Mouse (Mus musculus) forebrain, embryonic 14.5 days (tissue): Measurements from ENCODE around the gene Cd63. TPM values are rescaled to one million over a fixed set of nuclear protein-coding genes. Genes with fewer than 3 reads are reported as not detected.

ENCODE experiments used
- ATAC-seq: fragments of 200-750 bp; cut with Nextera tagmentation; 2 replicates; pipeline ENCODE4 v1.8.0; 2017; ENCODE audit warnings: mild to moderate bottlenecking, moderate library complexity
- DNase-seq: peaks from one replicate; pipeline ENCODE4 v3.0.0-alpha.2; 2015; ENCODE audit warnings: low spot score
- H3K27ac ChIP-seq: fragments of 300-500 bp; sonication (generic); 2 replicates; pipeline ENCODE4 v1.5.1; 2014; ENCODE audit warnings: low read depth, mild to moderate bottlenecking, control low read depth, low read length, moderate library complexity
- H3K27me3 ChIP-seq: fragments of 300-500 bp; sonication (generic); replicated peaks from 2 replicates; pipeline ENCODE4 v1.6.1; 2014; ENCODE audit warnings: low read length, control low read depth, mixed read lengths; ENCODE audit not compliant: control insufficient read depth, insufficient read depth
- H3K36me3 ChIP-seq: fragments of 300-500 bp; sonication (generic); 2 replicates; pipeline ENCODE4 v1.6.1; 2014; ENCODE audit warnings: low read length, control low read depth; ENCODE audit not compliant: control insufficient read depth, insufficient read depth
- H3K4me1 ChIP-seq: fragments of 300-500 bp; sonication (generic); 2 replicates; pipeline ENCODE4 v1.6.1; 2014; ENCODE audit warnings: antibody characterized with exemption, low read length, control low read depth; ENCODE audit not compliant: control insufficient read depth, insufficient read depth
- H3K4me2 ChIP-seq: fragments of 300-500 bp; sonication (generic); 2 replicates; pipeline ENCODE4 v1.6.1; 2014; ENCODE audit warnings: mild to moderate bottlenecking, control low read depth, low read length
- H3K4me3 ChIP-seq: fragments of 300-500 bp; sonication (generic); 2 replicates; pipeline ENCODE4 v1.5.1; 2014; ENCODE audit warnings: low read depth, low read length, control low read depth
- H3K9ac ChIP-seq: fragments of 300-500 bp; sonication (generic); 2 replicates; pipeline ENCODE4 v1.6.1; 2014; ENCODE audit warnings: mild to moderate bottlenecking, low read length, control low read depth, moderate library complexity
- H3K9me3 ChIP-seq: fragments of 300-500 bp; sonication (generic); replicated peaks from 2 replicates; pipeline ENCODE4 v1.6.1; 2016; ENCODE audit warnings: low read length, control low read depth, mixed read lengths; ENCODE audit not compliant: control insufficient read depth
- WGBS: fragments of 180-500 bp; shearing (Covaris S2); extraction: QIAGEN DNeasy Blood & Tissue Kit; methylation state at CpG from one replicate; pipeline ENCODE4 v1.1.7; 2014; 5-methylcytosine and 5-hydroxymethylcytosine counted together
- polyA plus RNA-seq: library from polyadenylated mRNA; unstranded; fragments of >200 nt; fragmentation: Nextera tagmentation; extraction: Ambion mirVana; gene quantifications from 2 replicates; pipeline ENCODE4 v1.2.1, GENCODE M21; 2014

The Cd63 gene
- polyA plus RNA-seq, 1 experiment from 2014 or later: 122 TPM

- Histone ChIP-seq H3K9me3 (no peaks in the 10 kb centered on the region), H3K9ac (no peak overlapping the region), H3K4me1 (peaks cover 15% of the 10 kb centered on the region), H3K27ac (no peak overlapping the region), H3K36me3 (peaks cover 13% of the 10 kb centered on the region; the same call in 1 of the 2 replicates), H3K4me2 (no peak overlapping the region), H3K27me3 (no peaks in the 10 kb centered on the region), H3K4me3 (no peak overlapping the region)
- no peak for ATAC-seq
- no peak for DNase-seq
- 79% methylated on average over 7 of the region's 7 CpGs for WGBS
Observed at GRCm38 (mm10) chr10:128919966-128920365, 19.2 kb downstream of the Cd63 start.

GRCm38 (mm10) chr10:128920736-128921161, 20.0 kb downstream of the Cd63 start:
- 74% methylated on average over 3 of the region's 3 CpGs for WGBS
- DNase-seq: no peak

GRCm38 (mm10) chr10:128921251-128921650, 20.5 kb downstream of the Cd63 start:
- H3K9me3 ChIP-seq: no peaks in the 10 kb centered on the region
- DNase-seq (no peak), ATAC-seq (no peak)
- peaks cover 13% of the 10 kb centered on the region; the same call in 1 of the 2 replicates for H3K36me3 ChIP-seq
- H3K27ac ChIP-seq: no peak overlapping the region
- no peaks in the 10 kb centered on the region for H3K27me3 ChIP-seq
- H3K4me1 ChIP-seq: peaks cover 15% of the 10 kb centered on the region
- no peak overlapping the region for H3K9ac ChIP-seq
- H3K4me3 ChIP-seq: no peak overlapping the region
- no peak overlapping the region for H3K4me2 ChIP-seq
- 92% methylated on average over 1 of the region's 1 CpGs for WGBS

More at GRCm38 (mm10) chr10:128920736-128921161, 20.0 kb downstream of the Cd63 start:
- H3K4me3 ChIP-seq: no peak overlapping the region
- H3K4me1 ChIP-seq: peaks cover 15% of the 10 kb centered on the region
- H3K9me3 ChIP-seq: no peaks in the 10 kb centered on the region
- H3K27me3 ChIP-seq: no peaks in the 10 kb centered on the region
- H3K4me2 ChIP-seq: no peak overlapping the region
- H3K9ac ChIP-seq: no peak overlapping the region
- no peak for ATAC-seq
- H3K36me3 ChIP-seq: peaks cover 13% of the 10 kb centered on the region; the same call in 1 of the 2 replicates
- H3K27ac ChIP-seq: no peak overlapping the region

DNA sequence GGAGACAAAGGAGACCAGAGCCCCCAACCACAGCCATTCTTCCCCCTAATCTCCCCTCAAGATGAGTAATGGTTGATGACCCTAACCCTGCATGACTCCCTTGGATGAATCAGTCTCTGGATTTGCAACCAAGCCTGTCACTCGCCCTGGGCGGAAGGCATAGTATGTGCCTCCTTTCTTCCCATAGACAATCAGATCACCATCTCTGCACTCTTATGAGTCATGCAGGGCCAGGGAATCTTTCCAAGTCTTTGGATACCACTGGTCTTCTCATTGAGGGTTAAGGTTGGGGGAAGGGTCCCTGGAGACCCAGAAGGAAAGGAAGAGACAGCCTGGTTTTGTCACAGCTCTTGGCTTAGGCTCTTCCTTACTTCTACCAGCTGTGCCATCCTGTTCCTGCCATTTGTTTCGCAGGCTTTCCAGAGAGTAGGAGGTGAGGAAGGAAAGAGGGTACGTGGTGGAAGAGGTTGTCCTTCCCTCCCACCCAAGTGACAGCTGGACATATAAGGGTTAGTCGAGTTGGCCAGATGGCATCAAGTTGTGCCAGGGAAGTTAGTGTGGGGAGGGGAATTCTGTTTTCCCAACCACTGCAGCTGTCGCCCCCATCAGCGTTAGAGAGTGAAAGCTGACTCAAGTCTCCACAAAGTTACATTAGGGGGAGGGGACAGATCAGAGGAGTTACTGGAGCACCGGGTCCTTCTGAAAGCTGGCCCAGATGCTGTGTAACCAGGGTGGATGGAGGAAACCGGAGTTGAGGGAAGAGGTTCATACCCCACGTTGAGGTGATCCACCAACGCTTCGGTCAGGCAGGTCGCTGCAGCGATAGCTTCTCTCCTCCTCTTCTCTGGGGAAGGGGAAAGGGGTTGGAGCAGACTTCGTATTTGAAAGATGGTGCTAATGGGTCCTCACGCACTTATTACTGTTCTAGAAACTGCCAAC, 21.4 kb downstream of the Cd63 start:
- DNase-seq (no peak), ATAC-seq (peak; percentile 4; the same call in 1 of the 2 replicates)
- Histone ChIP-seq H3K9me3 (no peaks in the 10 kb centered on the region), H3K27me3 (no peaks in the 10 kb centered on the region), H3K36me3 (peaks cover 10% of the 10 kb centered on the region; the same call in 1 of the 2 replicates), H3K4me2 (peak overlapping the region; percentile 62), H3K4me3 (peak overlapping the region; percentile 63), H3K9ac (peak overlapping the region; percentile 73; the same call in 1 of the 2 replicates), H3K27ac (no peak overlapping the region), H3K4me1 (peaks cover 15% of the 10 kb centered on the region)
- 73% methylated on average over 16 of the region's 16 CpGs for WGBS

DNA sequence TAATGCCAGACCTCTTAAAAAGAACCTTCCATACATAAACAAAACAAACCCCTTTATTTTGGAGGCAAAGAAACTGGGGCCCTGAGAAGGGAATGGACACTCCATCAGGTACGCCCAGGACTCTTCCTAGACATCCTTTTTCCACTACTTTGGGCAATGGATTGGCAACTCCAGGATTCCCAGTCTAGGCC, 21.9 kb downstream of the Cd63 start, which contains the start of gene Rdh5:
Rdh5 (minus strand) TSS at position 67 of the 191 bp plus-strand sequence.
- Histone ChIP-seq H3K4me3 (peak within 1 kb of the TSS; percentile 63), H3K27ac (peak within 1 kb of the TSS; percentile 86), H3K4me2 (peak within 1 kb of the TSS; percentile 62), H3K4me1 (peaks cover 15% of the 10 kb centered on the region), H3K27me3 (no peaks in the 10 kb centered on the region), H3K9ac (peak within 1 kb of the TSS; percentile 73), H3K9me3 (no peaks in the 10 kb centered on the region), H3K36me3 (peaks cover 4% of the 10 kb centered on the region; the same call in 1 of the 2 replicates)
- ATAC-seq: no peak
- no peak for DNase-seq
- WGBS: 13% methylated on average over 1 of the region's 1 CpGs

DNA sequence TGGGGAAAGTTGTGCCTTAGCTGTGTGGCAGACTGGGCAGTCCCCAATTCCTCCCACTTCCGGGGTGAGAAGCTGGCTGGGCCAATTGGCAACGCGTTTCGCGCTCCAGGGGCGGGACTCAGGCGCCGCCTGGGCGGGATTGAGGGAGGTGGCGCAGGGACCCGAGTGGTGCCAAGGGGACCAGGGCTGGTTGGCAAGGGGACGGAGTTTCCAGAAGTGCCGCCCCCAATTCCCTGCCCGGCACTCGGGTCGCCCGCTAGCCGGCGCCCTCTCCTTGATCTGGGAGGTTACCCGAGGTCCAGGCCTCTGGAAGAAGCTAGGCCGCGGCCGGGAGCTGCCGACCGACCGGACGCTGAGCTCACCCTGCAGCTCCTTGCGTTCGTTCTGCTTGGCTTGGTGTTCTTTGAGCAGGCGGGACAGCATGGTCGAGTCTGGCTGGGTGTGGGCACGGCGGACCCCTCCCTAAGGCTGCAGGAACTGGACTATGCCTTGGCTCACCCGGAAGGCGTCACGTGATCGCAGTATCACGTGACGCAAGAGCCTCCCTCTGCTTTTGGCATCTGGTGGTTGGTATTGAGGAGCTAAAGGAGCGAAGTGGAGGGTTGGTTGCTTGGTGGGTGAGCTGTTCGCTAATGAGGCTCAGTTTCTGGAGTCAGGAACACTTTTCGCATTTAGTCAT, 22.4 kb downstream of the Cd63 start:
- 0 out of 2 replicates have a peak, but pooled peaks cover under 1% of the 10 kb centered on the region for H3K36me3 ChIP-seq
- peak overlapping the region; percentile 63 for H3K4me3 ChIP-seq
- 0% methylated on average over 42 of the region's 42 CpGs for WGBS
- H3K4me1 ChIP-seq: peaks cover 18% of the 10 kb centered on the region
- peak overlapping the region; percentile 73 for H3K9ac ChIP-seq
- no peaks in the 10 kb centered on the region for H3K27me3 ChIP-seq
- peak; percentile 99 for ATAC-seq
- H3K4me2 ChIP-seq: peak overlapping the region; percentile 62
- peak overlapping the region; percentile 86 for H3K27ac ChIP-seq
- no peaks in the 10 kb centered on the region for H3K9me3 ChIP-seq
- peak; percentile 97 for DNase-seq

GRCm38 (mm10) chr10:128923935-128924334, 23.1 kb downstream of the Cd63 start, which contains the start of gene Bloc1s1:
Bloc1s1 (minus strand) TSS chr10:128924035.
- no peaks in the 10 kb centered on the region for H3K36me3 ChIP-seq
- H3K27ac ChIP-seq: peak within 1 kb of the TSS; percentile 86
- no peak for ATAC-seq
- H3K4me1 ChIP-seq: peaks cover 20% of the 10 kb centered on the region
- no peaks in the 10 kb centered on the region for H3K27me3 ChIP-seq
- H3K9ac ChIP-seq: peak within 1 kb of the TSS; percentile 73
- 64% methylated on average over 9 of the region's 9 CpGs for WGBS
- DNase-seq: no peak
- H3K9me3 ChIP-seq: no peaks in the 10 kb centered on the region
- peak within 1 kb of the TSS; percentile 62 for H3K4me2 ChIP-seq
- peak within 1 kb of the TSS; percentile 63 for H3K4me3 ChIP-seq

GRCm38 (mm10) chr10:128928356-128928755, 27.6 kb downstream of the Cd63 start:
- peak; percentile 46 for DNase-seq
- no peaks in the 10 kb centered on the region for H3K36me3 ChIP-seq
- H3K4me2 ChIP-seq: no peak overlapping the region
- H3K27ac ChIP-seq: no peak overlapping the region
- H3K9me3 ChIP-seq: no peaks in the 10 kb centered on the region
- peaks cover 21% of the 10 kb centered on the region for H3K27me3 ChIP-seq
- WGBS: 11% methylated on average over 4 of the region's 4 CpGs
- H3K9ac ChIP-seq: no peak overlapping the region
- ATAC-seq: no peak
- H3K4me1 ChIP-seq: peaks cover 12% of the 10 kb centered on the region
- no peak overlapping the region for H3K4me3 ChIP-seq
